Mouse (Mus musculus): Measurements from ENCODE around the gene St6galnac3. TPM values are rescaled to one million over a fixed set of nuclear protein-coding genes. Genes with fewer than 3 reads are reported as not detected.

The St6galnac3 gene
- polyA plus RNA-seq, 1 experiment from 2014 or later = 38.4 TPM

GRCm38 (mm10) chr3:153658051-153658777, 66.8 kb downstream of the St6galnac3 start:
- DNase-seq (ENCODE audit: low spot score) = no peak
- H3K4me1 ChIP-seq = peaks cover 12% of the 10 kb centered on the region
- no peaks in the 10 kb centered on the region for H3K36me3 ChIP-seq
- WGBS = 70% methylated on average over 22 of the region's 22 CpGs
- H3K27me3 ChIP-seq (ENCODE audit: insufficient read depth, poor library complexity, severe bottlenecking) = peaks cover 33% of the 10 kb centered on the region
- no peak overlapping the region for H3K4me3 ChIP-seq
- H3K27ac ChIP-seq = no peak overlapping the region
- no peaks in the 10 kb centered on the region for H3K9me3 ChIP-seq

- no peak for DNase-seq (ENCODE audit: low spot score)
- no peak overlapping the region for H3K4me3 ChIP-seq
- H3K9me3 ChIP-seq = no peaks in the 10 kb centered on the region
- 34% methylated on average over 9 of the region's 9 CpGs for WGBS
- peaks cover 18% of the 10 kb centered on the region for H3K27me3 ChIP-seq (ENCODE audit: insufficient read depth, poor library complexity, severe bottlenecking)
- no peaks in the 10 kb centered on the region for H3K36me3 ChIP-seq
- H3K4me1 ChIP-seq = peaks cover 4% of the 10 kb centered on the region; the same call in 1 of the 2 replicates
- no peak overlapping the region for H3K27ac ChIP-seq
These were observed 69.9 kb downstream of the St6galnac3 start for GRCm38 (mm10) chr3:153655071-153655470.

- no peak for DNase-seq (ENCODE audit: low spot score)
- WGBS = 92% methylated on average over 3 of the region's 3 CpGs
- H3K4me3 ChIP-seq = no peak overlapping the region
- H3K36me3 ChIP-seq = no peaks in the 10 kb centered on the region
- H3K9me3 ChIP-seq = no peaks in the 10 kb centered on the region
- H3K27ac ChIP-seq = no peak overlapping the region
- H3K27me3 ChIP-seq (ENCODE audit: insufficient read depth, poor library complexity, severe bottlenecking) = peaks cover 9% of the 10 kb centered on the region
- H3K4me1 ChIP-seq = peaks cover 4% of the 10 kb centered on the region; the same call in 1 of the 2 replicates
These were observed 72.1 kb downstream of the St6galnac3 start for GRCm38 (mm10) chr3:153652850-153653249.

- no peaks in the 10 kb centered on the region for H3K9me3 ChIP-seq
- WGBS = 82% methylated on average over 8 of the region's 8 CpGs
- H3K36me3 ChIP-seq = peaks cover 2% of the 10 kb centered on the region; the same call in 1 of the 2 replicates
- 0 out of 2 replicates have a peak, but pooled peaks cover 6% of the 10 kb centered on the region for H3K4me1 ChIP-seq
- peaks cover 9% of the 10 kb centered on the region; the same call in 1 of the 2 replicates for H3K27me3 ChIP-seq (ENCODE audit: insufficient read depth, poor library complexity, severe bottlenecking)
- DNase-seq (ENCODE audit: low spot score) = no peak
- no peak overlapping the region for H3K4me3 ChIP-seq
- H3K27ac ChIP-seq = no peak overlapping the region
These were observed 76.3 kb downstream of the St6galnac3 start for GRCm38 (mm10) chr3:153648713-153649112.

- Histone ChIP-seq H3K9me3 (no peaks in the 10 kb centered on the region), H3K36me3 (peaks cover 2% of the 10 kb centered on the region; the same call in 1 of the 2 replicates), H3K27me3 (ENCODE audit: insufficient read depth, poor library complexity, severe bottlenecking) (no peaks in the 10 kb centered on the region), H3K4me1 (0 out of 2 replicates have a peak, but pooled peaks cover 7% of the 10 kb centered on the region), H3K4me3 (no peak overlapping the region), H3K27ac (no peak overlapping the region)
- 68% methylated on average over 7 of the region's 7 CpGs for WGBS
- no peak for DNase-seq (ENCODE audit: low spot score)
These were observed 79.2 kb downstream of the St6galnac3 start for GRCm38 (mm10) chr3:153645803-153646202.

- Histone ChIP-seq H3K27ac (no peak overlapping the region), H3K9me3 (no peaks in the 10 kb centered on the region), H3K4me3 (no peak overlapping the region), H3K36me3 (peaks cover 2% of the 10 kb centered on the region; the same call in 1 of the 2 replicates), H3K27me3 (ENCODE audit: insufficient read depth, poor library complexity, severe bottlenecking) (no peaks in the 10 kb centered on the region), H3K4me1 (0 out of 2 replicates have a peak, but pooled peaks cover 7% of the 10 kb centered on the region)
- DNase-seq (ENCODE audit: low spot score) = no peak
- WGBS = 86% methylated on average over 20 of the region's 20 CpGs
These were observed 81.0 kb downstream of the St6galnac3 start for GRCm38 (mm10) chr3:153643822-153644519.

- H3K4me1 ChIP-seq = 0 out of 2 replicates have a peak, but pooled peaks cover 7% of the 10 kb centered on the region
- no peak for DNase-seq (ENCODE audit: low spot score)
- no peaks in the 10 kb centered on the region for H3K27me3 ChIP-seq (ENCODE audit: insufficient read depth, poor library complexity, severe bottlenecking)
- no peak overlapping the region for H3K27ac ChIP-seq
- peaks cover 2% of the 10 kb centered on the region; the same call in 1 of the 2 replicates for H3K36me3 ChIP-seq
- H3K4me3 ChIP-seq = no peak overlapping the region
- H3K9me3 ChIP-seq = no peaks in the 10 kb centered on the region
- 94% methylated on average over 14 of the region's 14 CpGs for WGBS
These were observed 82.1 kb downstream of the St6galnac3 start for GRCm38 (mm10) chr3:153642826-153643225.

- Histone ChIP-seq H3K27me3 (ENCODE audit: insufficient read depth, poor library complexity, severe bottlenecking) (no peaks in the 10 kb centered on the region), H3K36me3 (0 out of 2 replicates have a peak, but pooled peaks cover 2% of the 10 kb centered on the region), H3K9me3 (no peaks in the 10 kb centered on the region), H3K27ac (no peak overlapping the region), H3K4me1 (0 out of 2 replicates have a peak, but pooled peaks cover 7% of the 10 kb centered on the region), H3K4me3 (no peak overlapping the region)
- 84% methylated on average over 5 of the region's 5 CpGs for WGBS
- no peak for DNase-seq (ENCODE audit: low spot score)
These were observed 83.2 kb downstream of the St6galnac3 start for GRCm38 (mm10) chr3:153641805-153642204.

GRCm38 (mm10) chr3:153637336-153637735, 87.6 kb downstream of the St6galnac3 start:
- no peaks in the 10 kb centered on the region for H3K36me3 ChIP-seq
- 80% methylated on average over 1 of the region's 1 CpGs for WGBS
- DNase-seq (ENCODE audit: low spot score) = no peak

GRCm38 (mm10) chr3:153636804-153637153, 88.2 kb downstream of the St6galnac3 start:
- H3K4me3 ChIP-seq = no peak overlapping the region
- H3K4me1 ChIP-seq = 0 out of 2 replicates have a peak, but pooled peaks cover 7% of the 10 kb centered on the region
- H3K9me3 ChIP-seq = no peaks in the 10 kb centered on the region
- H3K27me3 ChIP-seq (ENCODE audit: insufficient read depth, poor library complexity, severe bottlenecking) = no peaks in the 10 kb centered on the region
- H3K36me3 ChIP-seq = no peaks in the 10 kb centered on the region
- WGBS = 79% methylated on average over 7 of the region's 7 CpGs
- H3K27ac ChIP-seq = no peak overlapping the region
- DNase-seq (ENCODE audit: low spot score) = no peak

More at GRCm38 (mm10) chr3:153637336-153637735, 87.6 kb downstream of the St6galnac3 start:
- Histone ChIP-seq H3K9me3 (no peaks in the 10 kb centered on the region), H3K4me3 (no peak overlapping the region), H3K27ac (no peak overlapping the region), H3K27me3 (ENCODE audit: insufficient read depth, poor library complexity, severe bottlenecking) (no peaks in the 10 kb centered on the region), H3K4me1 (0 out of 2 replicates have a peak, but pooled peaks cover 2% of the 10 kb centered on the region)

- H3K36me3 ChIP-seq = no peaks in the 10 kb centered on the region
- 62% methylated on average over 2 of the region's 2 CpGs for WGBS
- no peaks in the 10 kb centered on the region for H3K27me3 ChIP-seq (ENCODE audit: insufficient read depth, poor library complexity, severe bottlenecking)
- H3K4me3 ChIP-seq = no peak overlapping the region
- DNase-seq (ENCODE audit: low spot score) = no peak
- H3K4me1 ChIP-seq = 0 out of 2 replicates have a peak, but pooled peaks cover 8% of the 10 kb centered on the region
- no peaks in the 10 kb centered on the region for H3K9me3 ChIP-seq
- H3K27ac ChIP-seq = no peak overlapping the region
These were observed 88.7 kb downstream of the St6galnac3 start for GRCm38 (mm10) chr3:153636094-153636803.

GRCm38 (mm10) chr3:153631988-153632672, 92.8 kb downstream of the St6galnac3 start:
- WGBS = 59% methylated on average over 10 of the region's 10 CpGs
- DNase-seq (ENCODE audit: low spot score) = no peak
- 0 out of 2 replicates have a peak, but pooled peaks cover 8% of the 10 kb centered on the region for H3K4me1 ChIP-seq
- H3K27ac ChIP-seq = no peak overlapping the region; the same call in 1 of the 2 replicates
- H3K9me3 ChIP-seq = no peaks in the 10 kb centered on the region
- H3K36me3 ChIP-seq = no peaks in the 10 kb centered on the region
- H3K4me3 ChIP-seq = no peak overlapping the region
- H3K27me3 ChIP-seq (ENCODE audit: insufficient read depth, poor library complexity, severe bottlenecking) = no peaks in the 10 kb centered on the region

Measured in heart, embryonic 10.5 days (tissue).